Comparison of ENCODE assay signal across 10 mouse cellular contexts in genomic region chr9:63295551-63295958, GRCm38 (mm10).
DNase-seq lines count a peak whose midpoint lies in the region; ATAC-seq and TF ChIP-seq lines count a peak whose summit lies in the region.
"Had no signal": no experiment of that assay in that cellular context is flagged by ENCODE, and none has a peak within 500 bp of the region (broad histone marks: within the 10 kb centered on the region; RNA-seq: fewer than 3 reads in every experiment).

No protein-coding gene starts in this region.

- H3K4me1 ChIP-seq in heart, embryonic 13.5 days, result peaks cover 33% of the 10 kb centered on the region
- H3K4me1 ChIP-seq in cerebellum, adult 2 months (ENCODE audit: control insufficient read depth, insufficient read depth, low read length), result peaks cover 6% of the 10 kb centered on the region
- peaks cover 7% of the 10 kb centered on the region for H3K4me1 ChIP-seq in hindbrain, embryonic 16.5 days (ENCODE audit: control insufficient read depth, insufficient read depth, low read depth, low read length)
- H3K4me1 ChIP-seq in midbrain, postnatal 0 days (ENCODE audit: insufficient read depth, low read length), result no peaks in the 10 kb centered on the region
- no peaks in the 10 kb centered on the region for H3K4me1 ChIP-seq in lung, postnatal 0 days (ENCODE audit: insufficient read depth, low read depth, low read length)

- H3K9ac ChIP-seq in heart, embryonic 13.5 days, result 0 out of 2 replicates have a peak overlapping the region, but pooled peaks have one; percentile 25
- H3K9ac ChIP-seq in hindbrain, embryonic 16.5 days (ENCODE audit: low read depth, low read length), result peak overlapping the region; percentile 43; the same call in 1 of the 2 replicates
- H3K9ac ChIP-seq in midbrain, postnatal 0 days (replicated peaks; ENCODE audit: low read length, poor library complexity, severe bottlenecking), result 0 out of 2 replicates have a peak overlapping the region, but pooled peaks have one; percentile 14
- H3K9ac ChIP-seq in lung, postnatal 0 days (replicated peaks; ENCODE audit: low read depth), result no peak overlapping the region
- H3K9ac ChIP-seq: embryonic facial prominence, embryonic 15.5 days; liver, embryonic 14.5 days had no signal

- TF ChIP-seq EP300 in lung, postnatal 0 days (IDR thresholded peaks at IDR 0.05), result no peak

- DNase-seq in heart, postnatal 25 days (ENCODE audit: low spot score), result no peak
- DNase-seq in cerebellum, adult 2 months, result peak; percentile 69 to 81
- DNase-seq in midbrain, postnatal 0 days (ENCODE audit: low spot score), result peak; percentile 56
- DNase-seq in lung, adult 18-20 months, result no peak
- DNase-seq in lung, postnatal 0 days (ENCODE audit: low spot score), result no peak
- no peak for DNase-seq in gastrocnemius, postnatal 14 days

- peak overlapping the region; percentile 44 for H3K4me2 ChIP-seq in heart, embryonic 13.5 days
- 0 out of 2 replicates have a peak overlapping the region, but pooled peaks have one; percentile 18 for H3K4me2 ChIP-seq in hindbrain, embryonic 16.5 days (ENCODE audit: low read length)
- H3K4me2 ChIP-seq in midbrain, postnatal 0 days (ENCODE audit: low read depth, low read length, poor library complexity, severe bottlenecking), result peak overlapping the region; percentile 35
- H3K4me2 ChIP-seq in lung, postnatal 0 days (replicated peaks; ENCODE audit: low read depth, low read length), result no peak overlapping the region
- H3K4me2 ChIP-seq: embryonic facial prominence, embryonic 15.5 days had no signal

- WGBS in heart, embryonic 13.5 days, result 46% methylated on average over 7 of the region's 7 CpGs
- 12% methylated on average over 7 of the region's 7 CpGs for WGBS in cerebellum, adult 2 months
- WGBS in hindbrain, embryonic 16.5 days, result 52% methylated on average over 7 of the region's 7 CpGs
- 30% methylated on average over 7 of the region's 7 CpGs for WGBS in midbrain, postnatal 0 days
- WGBS in lung, postnatal 0 days, result 66% methylated on average over 7 of the region's 7 CpGs

- H3K36me3 ChIP-seq in heart, embryonic 13.5 days, result peaks cover 49% of the 10 kb centered on the region
- no peaks in the 10 kb centered on the region for H3K36me3 ChIP-seq in hindbrain, embryonic 16.5 days (ENCODE audit: control insufficient read depth, insufficient read depth, low read length)
- H3K36me3 ChIP-seq in midbrain, postnatal 0 days (ENCODE audit: insufficient read depth, low read length), result no peaks in the 10 kb centered on the region
- H3K36me3 ChIP-seq in lung, postnatal 0 days (ENCODE audit: insufficient read depth, low read length), result no peaks in the 10 kb centered on the region

- peak overlapping the region; percentile 40 for H3K27ac ChIP-seq in heart, embryonic 13.5 days (replicated peaks)
- peak overlapping the region; percentile 57 for H3K27ac ChIP-seq in cerebellum, adult 2 months (ENCODE audit: insufficient read depth, low read length)
- 0 out of 2 replicates have a peak overlapping the region, but pooled peaks have one; percentile 23 for H3K27ac ChIP-seq in hindbrain, embryonic 16.5 days (ENCODE audit: low read depth, low read length)
- peak overlapping the region; percentile 73 for H3K27ac ChIP-seq in midbrain, postnatal 0 days (ENCODE audit: low read depth, low read length)
- no peak overlapping the region for H3K27ac ChIP-seq in lung, postnatal 0 days (ENCODE audit: low read length)
- H3K27ac ChIP-seq: embryonic facial prominence, embryonic 15.5 days; liver, embryonic 14.5 days had no signal

- 0 out of 2 replicates have a peak, but pooled peaks cover 3% of the 10 kb centered on the region for H3K9me3 ChIP-seq in heart, embryonic 13.5 days
- no peaks in the 10 kb centered on the region for H3K9me3 ChIP-seq in hindbrain, embryonic 16.5 days (ENCODE audit: control insufficient read depth, low read length)
- H3K9me3 ChIP-seq in midbrain, postnatal 0 days (ENCODE audit: low read length), result peaks cover 4% of the 10 kb centered on the region
- H3K9me3 ChIP-seq in lung, postnatal 0 days (ENCODE audit: low read length), result no peaks in the 10 kb centered on the region
- H3K9me3 ChIP-seq: embryonic facial prominence, embryonic 15.5 days had no signal

- ATAC-seq in heart, embryonic 13.5 days (ENCODE audit: extremely low read depth, insufficient number of reproducible peaks, low FRiP score, low TSS enrichment), result no peak
- ATAC-seq in hindbrain, embryonic 16.5 days, result peak; percentile 71; the same call in 1 of the 2 replicates
- peak; percentile 70 for ATAC-seq in midbrain, postnatal 0 days (ENCODE audit: low FRiP score)
- no peak for ATAC-seq in lung, postnatal 0 days

- TF ChIP-seq POLR2A in cerebellum, adult 2 months (IDR thresholded peaks at IDR 0.05; ENCODE audit: borderline replicate concordance, insufficient read depth, low read length), result peak; percentile 34; the same call in 1 of the 2 replicates

- H3K27me3 ChIP-seq in heart, embryonic 13.5 days (replicated peaks), result no peaks in the 10 kb centered on the region
- H3K27me3 ChIP-seq in cerebellum, adult 2 months (ENCODE audit: control insufficient read depth, insufficient read depth, low read length), result no peaks in the 10 kb centered on the region
- H3K27me3 ChIP-seq in hindbrain, embryonic 16.5 days (replicated peaks; ENCODE audit: control insufficient read depth, insufficient read depth, low read length), result no peaks in the 10 kb centered on the region
- H3K27me3 ChIP-seq in midbrain, postnatal 0 days (ENCODE audit: insufficient read depth, low read length), result no peaks in the 10 kb centered on the region
- H3K27me3 ChIP-seq in lung, postnatal 0 days (replicated peaks; ENCODE audit: insufficient read depth, low read length), result no peaks in the 10 kb centered on the region
- H3K27me3 ChIP-seq: embryonic facial prominence, embryonic 15.5 days had no signal

- no peak overlapping the region for H3K4me3 ChIP-seq in heart, embryonic 13.5 days
- H3K4me3 ChIP-seq in cerebellum, adult 2 months (replicated peaks; ENCODE audit: insufficient read depth, low read depth, low read length), result peak overlapping the region; percentile 51
- no peak overlapping the region for H3K4me3 ChIP-seq in hindbrain, embryonic 16.5 days (ENCODE audit: low read length)
- H3K4me3 ChIP-seq in midbrain, postnatal 0 days (ENCODE audit: low read depth, low read length), result no peak overlapping the region
- no peak overlapping the region for H3K4me3 ChIP-seq in lung, postnatal 0 days (ENCODE audit: low read depth, low read length)
- H3K4me3 ChIP-seq: embryonic facial prominence, embryonic 15.5 days had no signal

- intact Hi-C loops in heart, postnatal 25 days (cut with DNase I), result no loop called here
- intact Hi-C loops in gastrocnemius, postnatal 14 days (cut with DNase I; ENCODE audit: low total_unique reads), result no loop called here

- no peak for TF ChIP-seq CTCF in cerebellum, adult 2 months (IDR thresholded peaks at IDR 0.05; ENCODE audit: borderline replicate concordance, insufficient read depth, low read depth, low read length)
- TF ChIP-seq CTCF in midbrain, postnatal 0 days (IDR thresholded peaks at IDR 0.05), result peak; percentile 35
- TF ChIP-seq CTCF in lung, postnatal 0 days (IDR thresholded peaks at IDR 0.05), result no peak

Comparison
In these comparisons a context has a peak if more than half of its experiments do, and no peak if none do; other contexts are left out.
1. ATAC-seq: peak in hindbrain, embryonic 16.5 days (single experiment) and midbrain, postnatal 0 days (single experiment); none in heart, embryonic 13.5 days (single experiment) and lung, postnatal 0 days (single experiment).
2. DNase-seq: peak in cerebellum, adult 2 months (2 of 2) and midbrain, postnatal 0 days (single experiment); none in heart, postnatal 25 days (single experiment), lung, adult 18-20 months (0 of 2), lung, postnatal 0 days (single experiment) and gastrocnemius, postnatal 14 days (single experiment).